Mouse (Mus musculus): ENCODE results near the gene Slc4a7. TPM values are rescaled to one million over a fixed set of nuclear protein-coding genes. Genes with fewer than 3 reads are reported as not detected.
A peak's percentile ranks its signal among the peaks of the same experiment; 100 is the strongest.
"Not testable (repeated sequence)": the region's sequence is repeated elsewhere in the genome, so short reads cannot be mapped to it uniquely, and the experiment has no call there.

The Slc4a7 gene
- total RNA-seq, 2 experiments from 2014 or later: 22.4 to 26.0 TPM

GRCm38 (mm10) chr14:14786979-14787378 is 84.9 kb downstream of the Slc4a7 start:
- intact Hi-C loops (cut with DNase I): no loop called here
- DNase-seq (ENCODE audit: low spot score in 2 of 2): no peak

- intact Hi-C loops (cut with DNase I): no loop called here
- no peak for DNase-seq (ENCODE audit: low spot score in 2 of 2)
Measured at GRCm38 (mm10) chr14:14789840-14790470, 87.9 kb downstream of the Slc4a7 start.

DNA sequence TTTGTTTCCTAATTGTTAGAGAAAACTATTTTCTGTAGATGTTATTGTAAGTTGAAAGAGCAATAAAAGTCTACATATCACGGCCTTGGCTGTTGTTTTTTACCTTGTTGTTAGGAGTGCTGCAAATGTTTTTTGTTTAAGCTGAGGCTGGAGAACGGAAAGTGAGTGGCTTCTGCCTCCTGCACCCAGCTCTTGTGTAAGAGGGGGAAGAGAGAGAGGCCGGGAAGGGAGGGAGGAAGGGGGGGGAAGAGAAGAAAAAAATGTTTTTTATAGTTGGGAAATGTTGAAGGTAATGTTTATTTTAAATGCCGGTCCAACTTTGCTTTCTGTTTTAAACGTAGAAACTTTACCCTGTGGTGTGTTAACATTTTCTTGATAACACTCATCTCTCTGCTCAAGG is 97.8 kb downstream of the Slc4a7 start:
- no peak for DNase-seq (ENCODE audit: low spot score in 2 of 2)
- intact Hi-C loops (cut with DNase I): no loop called here

DNA sequence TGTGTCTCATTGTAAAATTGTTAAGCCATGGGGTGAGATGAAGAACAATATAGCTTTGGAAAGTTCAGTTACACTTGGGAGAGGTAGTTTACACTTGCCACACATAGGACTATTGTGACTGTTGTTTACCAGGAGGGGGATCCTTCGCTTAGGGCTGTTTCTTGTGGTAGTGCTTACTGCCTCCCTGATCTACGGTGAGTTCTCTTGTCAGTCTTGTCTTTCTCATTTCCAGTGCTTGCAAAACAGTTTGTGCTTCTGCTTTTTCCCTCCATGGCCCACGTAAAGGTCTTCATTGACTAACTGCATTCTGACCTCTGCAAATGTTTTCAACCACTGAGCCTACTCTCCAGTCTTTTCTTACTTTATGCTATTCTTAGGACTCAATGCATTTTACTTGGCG is 98.3 kb downstream of the Slc4a7 start:
- intact Hi-C loops (cut with DNase I): no loop called here
- DNase-seq (ENCODE audit: low spot score in 2 of 2): no peak

- intact Hi-C loops (cut with DNase I): no loop called here
- DNase-seq (ENCODE audit: low spot score in 2 of 2): no peak
Measured at GRCm38 (mm10) chr14:14800810-14801209, 98.7 kb downstream of the Slc4a7 start.

GRCm38 (mm10) chr14:14803115-14803514 is 101.0 kb downstream of the Slc4a7 start, which contains the start of gene Nek10:
Gene Nek10 (plus strand): TSS chr14:14803415.
- DNase-seq (ENCODE audit: low spot score in 2 of 2); intact Hi-C loops (cut with DNase I): not testable (repeated sequence)

DNA sequence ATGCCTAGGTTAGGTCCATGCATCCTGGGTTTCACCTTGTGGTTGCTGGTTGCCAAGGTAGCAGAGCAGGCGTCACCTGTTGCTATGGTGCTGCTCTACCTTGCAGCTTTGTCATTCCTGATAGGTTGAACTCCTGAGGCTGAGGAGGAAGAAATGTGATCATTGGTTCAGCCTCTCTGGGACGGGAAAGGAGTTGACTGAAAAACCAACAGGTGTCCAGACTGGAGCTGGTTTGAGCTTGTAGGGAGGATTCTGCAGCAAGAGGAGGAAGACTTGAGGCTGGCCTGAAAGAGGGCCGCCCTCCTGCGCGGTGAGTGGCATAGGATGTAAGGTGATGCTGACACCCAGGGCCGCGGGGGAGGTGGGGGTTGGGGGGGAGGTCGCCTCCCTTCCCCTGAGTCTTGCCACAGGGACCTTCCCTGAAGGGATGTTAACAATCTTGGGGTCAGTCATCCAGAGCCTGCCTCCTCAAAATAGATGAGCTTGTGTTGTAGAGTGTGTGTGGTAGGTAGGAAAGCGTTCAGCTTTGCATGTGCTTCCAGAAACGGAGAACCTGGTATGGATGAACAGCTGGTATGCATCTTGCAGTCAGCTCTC is 101.9 kb downstream of the Slc4a7 start:
- intact Hi-C loops (cut with DNase I): no loop called here
- peak; percentile 62 to 90 for DNase-seq (ENCODE audit: low spot score in 2 of 2)

- intact Hi-C loops (cut with DNase I): no loop called here
- no peak for DNase-seq (ENCODE audit: low spot score in 2 of 2)
Measured at GRCm38 (mm10) chr14:14804518-14805212, 102.6 kb downstream of the Slc4a7 start.

DNA sequence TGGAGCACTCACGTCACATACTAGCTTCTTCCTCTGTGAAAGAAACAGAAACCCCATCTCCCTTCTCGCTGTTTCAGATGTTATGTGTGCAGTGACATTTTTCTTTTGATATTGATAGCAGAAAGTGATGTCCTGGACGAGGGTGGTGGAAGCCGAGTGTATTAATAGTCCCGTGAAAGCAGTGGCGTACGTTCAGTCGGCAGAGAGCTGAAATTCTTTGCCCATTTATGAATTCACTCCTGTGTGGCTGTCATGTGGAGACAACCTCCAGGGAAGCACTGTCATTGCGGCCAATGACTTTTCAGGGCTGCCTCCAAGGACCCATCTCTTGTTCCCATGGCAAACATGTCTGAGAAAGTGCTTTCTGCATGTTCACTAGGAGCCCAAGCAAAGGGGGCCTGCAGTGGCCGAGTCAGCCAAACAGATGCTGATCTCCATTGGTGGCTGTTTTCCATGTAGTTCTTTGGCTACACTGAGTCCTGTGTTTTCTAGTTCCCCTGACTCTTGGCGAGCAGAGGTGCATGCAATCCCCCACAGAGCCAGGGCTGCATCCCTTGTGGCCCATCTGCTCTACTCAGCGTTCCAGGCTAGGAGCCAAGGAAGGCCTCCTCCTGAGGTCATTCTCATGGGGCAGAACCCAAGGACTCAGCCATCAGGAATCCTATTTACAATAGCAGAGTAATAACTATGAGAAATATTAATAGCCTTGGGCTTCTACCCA is 130.6 kb downstream of the Slc4a7 start:
- intact Hi-C loops (cut with DNase I): no loop called here

DNA sequence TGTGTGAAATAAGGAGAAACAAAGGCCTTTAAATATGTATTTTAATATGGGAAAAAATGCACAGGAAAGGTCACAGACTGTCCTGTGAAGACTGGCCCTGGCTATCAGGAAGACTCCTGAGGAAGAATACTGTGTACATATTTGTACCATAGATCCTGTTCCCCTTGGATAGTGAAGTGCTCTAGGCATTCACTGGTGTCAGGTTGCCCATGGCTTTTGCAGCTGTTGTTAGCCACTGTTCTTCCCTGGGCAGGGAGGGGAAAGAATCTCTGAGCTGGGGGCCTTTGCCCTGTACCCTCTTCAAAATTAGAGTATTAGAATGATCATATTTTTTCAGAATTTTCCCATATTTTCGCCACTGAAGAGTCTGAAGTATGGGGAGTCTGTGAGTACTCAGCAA is 131.4 kb downstream of the Slc4a7 start:
- DNase-seq (ENCODE audit: low spot score in 2 of 2): no peak
- intact Hi-C loops (cut with DNase I): no loop called here

More for the DNA sequence above, 130.6 kb downstream of the Slc4a7 start:
- DNase-seq (ENCODE audit: low spot score in 2 of 2): peak; percentile 25 to 32

- DNase-seq (ENCODE audit: low spot score in 2 of 2): peak in 1 of 2 experiments; percentile 28
- intact Hi-C loops (cut with DNase I): no loop called here
Measured at GRCm38 (mm10) chr14:14834266-14834665, 132.2 kb downstream of the Slc4a7 start.

GRCm38 (mm10) chr14:14837627-14838026 is 135.5 kb downstream of the Slc4a7 start:
- intact Hi-C loops (cut with DNase I): no loop called here
- no peak for DNase-seq (ENCODE audit: low spot score in 2 of 2)

- intact Hi-C loops (cut with DNase I): no loop called here
- no peak for DNase-seq (ENCODE audit: low spot score in 2 of 2)
Measured at GRCm38 (mm10) chr14:14838109-14838508, 136.0 kb downstream of the Slc4a7 start.

DNA sequence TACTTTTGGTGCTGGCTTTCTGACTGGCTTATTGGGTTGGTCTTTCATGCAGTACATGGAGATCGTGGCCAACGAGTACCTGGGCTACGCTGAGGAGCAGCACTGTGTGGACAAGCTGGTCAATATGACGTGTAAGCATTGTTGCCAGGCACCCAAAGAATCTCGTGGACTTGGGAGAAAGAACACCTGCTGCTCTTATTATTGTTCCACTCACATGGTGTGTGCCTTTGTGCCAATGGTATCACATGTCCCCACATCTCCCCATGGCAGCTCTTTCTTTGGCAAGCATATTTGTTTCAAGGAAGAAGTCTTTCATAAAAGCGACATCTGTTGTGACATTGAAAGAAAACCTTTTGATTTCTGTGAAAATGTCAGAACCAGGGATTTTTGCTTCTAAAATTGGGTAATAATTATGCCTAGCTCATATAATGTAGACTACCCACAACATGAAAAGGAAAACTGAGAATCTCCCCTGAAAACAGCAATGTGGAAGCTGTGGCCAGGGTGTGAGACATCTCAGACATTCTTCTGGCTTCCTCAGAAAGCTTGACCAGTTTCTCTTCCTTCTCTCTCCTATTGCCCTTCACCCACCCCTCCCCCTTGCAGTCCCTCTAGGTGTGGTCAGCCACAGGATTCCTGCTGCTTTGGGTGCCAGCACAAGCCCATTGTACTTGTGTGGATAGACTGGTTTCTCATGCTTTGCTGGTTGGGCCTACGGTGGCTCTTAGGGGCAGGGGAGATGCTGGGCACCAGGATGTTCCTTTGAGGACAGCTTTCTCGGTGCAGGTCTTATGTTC is 140.9 kb downstream of the Slc4a7 start:
- intact Hi-C loops (cut with DNase I): no loop called here
- DNase-seq (ENCODE audit: low spot score in 2 of 2): no peak

Other genes starting within 250 kb of the Slc4a7 start
- 1 to 10 TPM; 2.8 to 3.0 TPM for gene Nek10, start 101.1 kb downstream of the Slc4a7 start, total RNA-seq (2021)

Data from left cerebral cortex, postnatal 14 days (tissue).